Mouse (Mus musculus): ENCODE data around the gene Slc25a21. TPM values are rescaled to one million over a fixed set of nuclear protein-coding genes. Genes with fewer than 3 reads are reported as not detected.

Slc25a21 gene
- polyA plus RNA-seq, 1 experiment from 2014 or later: 1.2 TPM

DNA sequence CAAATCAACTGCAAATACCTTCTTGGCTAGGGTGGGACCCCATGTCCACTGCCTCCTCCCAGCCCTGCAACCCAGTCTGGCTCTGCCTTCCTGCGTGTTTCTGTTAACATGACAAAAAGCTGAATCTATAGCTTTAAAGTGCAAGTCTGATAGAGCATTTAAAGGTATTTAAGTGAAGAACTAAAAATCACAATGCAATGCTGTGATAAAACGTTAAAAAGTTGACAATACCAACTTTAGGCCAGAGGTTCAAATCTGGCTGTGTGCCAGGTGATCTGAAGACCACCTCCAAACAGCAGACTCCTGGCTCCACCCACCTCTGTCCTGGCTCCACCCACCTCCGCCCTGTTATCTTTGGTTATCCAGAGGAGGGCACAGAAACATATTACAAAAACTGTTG lies 98.2 kb downstream of the Slc25a21 start:
- no peaks in the 10 kb centered on the region for H3K36me3 ChIP-seq (ENCODE audit: control insufficient read depth, insufficient read depth, low read length)
- no peaks in the 10 kb centered on the region for H3K4me1 ChIP-seq (replicated peaks; ENCODE audit: control insufficient read depth, insufficient read depth, low read length)
- no peak overlapping the region for H3K4me2 ChIP-seq (replicated peaks; ENCODE audit: low read depth, low read length)
- WGBS: 67% methylated on average over 3 of the region's 3 CpGs
- ATAC-seq (ENCODE audit: low FRiP score) (no peak), DNase-seq (ENCODE audit: low spot score) (no peak)
- H3K27me3 ChIP-seq (ENCODE audit: control insufficient read depth, insufficient read depth, low read length): no peaks in the 10 kb centered on the region
- H3K9ac ChIP-seq (ENCODE audit: low read depth, low read length): no peak overlapping the region
- H3K27ac ChIP-seq (ENCODE audit: low read depth, low read length): no peak overlapping the region
- no peaks in the 10 kb centered on the region for H3K9me3 ChIP-seq (ENCODE audit: control insufficient read depth, low read length)
- H3K4me3 ChIP-seq (ENCODE audit: low read depth, low read length): no peak overlapping the region

DNA sequence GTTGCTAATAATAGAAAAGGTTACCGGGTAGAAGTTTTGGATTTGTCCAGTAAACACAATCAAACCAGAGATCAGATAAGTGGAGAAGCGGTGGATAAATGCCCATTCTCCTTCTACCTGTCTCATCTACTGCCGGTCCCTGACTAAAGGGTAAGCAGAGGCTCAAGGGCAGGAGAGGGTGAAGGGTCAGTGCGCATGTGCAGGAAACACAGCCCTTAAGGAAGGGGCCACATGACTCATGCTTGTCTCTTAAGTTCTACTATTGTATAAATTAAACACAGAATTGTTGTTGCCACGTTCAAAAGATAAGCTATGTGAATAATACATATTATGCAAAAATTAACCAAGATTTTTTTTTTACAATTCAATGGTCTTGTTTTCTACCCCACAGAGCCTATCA lies 98.9 kb downstream of the Slc25a21 start:
- Histone ChIP-seq H3K9ac (ENCODE audit: low read depth, low read length) (no peak overlapping the region), H3K4me1 (replicated peaks; ENCODE audit: control insufficient read depth, insufficient read depth, low read length) (no peaks in the 10 kb centered on the region), H3K9me3 (ENCODE audit: control insufficient read depth, low read length) (no peaks in the 10 kb centered on the region), H3K4me3 (ENCODE audit: low read depth, low read length) (no peak overlapping the region), H3K27me3 (ENCODE audit: control insufficient read depth, insufficient read depth, low read length) (no peaks in the 10 kb centered on the region), H3K27ac (ENCODE audit: low read depth, low read length) (no peak overlapping the region), H3K4me2 (replicated peaks; ENCODE audit: low read depth, low read length) (no peak overlapping the region), H3K36me3 (ENCODE audit: control insufficient read depth, insufficient read depth, low read length) (no peaks in the 10 kb centered on the region)
- DNase-seq (ENCODE audit: low spot score) (no peak), ATAC-seq (ENCODE audit: low FRiP score) (no peak)
- 90% methylated on average over 5 of the region's 5 CpGs for WGBS

DNA sequence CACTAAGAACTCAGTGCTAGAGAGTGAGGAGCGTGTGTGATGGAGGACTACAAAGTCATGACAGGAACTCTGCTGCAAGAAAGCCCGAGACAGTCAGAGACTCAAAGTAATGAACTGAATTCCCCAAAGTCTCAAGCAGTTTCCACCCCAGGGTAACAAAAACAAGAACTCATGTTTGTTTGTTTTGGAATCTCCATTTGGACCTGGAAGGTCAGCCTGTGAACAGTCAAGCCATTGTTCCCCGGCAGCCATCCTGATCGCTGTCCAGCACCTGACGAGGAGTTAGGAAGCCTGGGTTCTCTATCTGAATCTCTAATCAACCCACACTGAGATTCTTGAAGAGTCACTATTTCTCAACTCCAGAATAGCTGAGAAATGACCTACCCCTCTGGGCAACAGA lies 104.2 kb downstream of the Slc25a21 start:
- Histone ChIP-seq H3K27ac (ENCODE audit: low read depth, low read length) (no peak overlapping the region), H3K9ac (ENCODE audit: low read depth, low read length) (no peak overlapping the region), H3K4me2 (replicated peaks; ENCODE audit: low read depth, low read length) (no peak overlapping the region), H3K4me3 (ENCODE audit: low read depth, low read length) (no peak overlapping the region), H3K9me3 (ENCODE audit: control insufficient read depth, low read length) (no peaks in the 10 kb centered on the region), H3K27me3 (ENCODE audit: control insufficient read depth, insufficient read depth, low read length) (no peaks in the 10 kb centered on the region), H3K36me3 (ENCODE audit: control insufficient read depth, insufficient read depth, low read length) (no peaks in the 10 kb centered on the region), H3K4me1 (replicated peaks; ENCODE audit: control insufficient read depth, insufficient read depth, low read length) (no peaks in the 10 kb centered on the region)
- DNase-seq (ENCODE audit: low spot score) (peak; percentile 18), ATAC-seq (ENCODE audit: low FRiP score) (no peak)
- WGBS: 51% methylated on average over 5 of the region's 5 CpGs

DNA sequence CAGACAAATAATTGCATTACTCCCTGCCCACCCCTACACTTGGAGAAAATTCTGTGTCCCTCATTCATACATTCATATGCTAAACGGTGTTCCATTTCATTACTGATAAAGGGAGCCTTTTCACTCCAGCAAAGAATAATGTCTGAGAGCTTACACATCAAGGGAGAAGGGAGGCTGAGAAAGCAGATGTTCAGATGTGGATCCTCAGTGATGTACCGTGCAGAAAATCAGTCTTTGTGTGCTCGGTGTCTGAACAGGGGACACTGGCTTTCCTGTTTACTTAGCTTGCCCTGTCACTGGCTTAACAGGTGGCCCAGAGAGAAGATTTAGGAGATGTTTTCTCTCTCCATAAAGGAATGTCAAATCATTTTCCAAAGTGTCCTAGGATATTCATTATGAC lies 112.8 kb downstream of the Slc25a21 start:
- Histone ChIP-seq H3K27ac (ENCODE audit: low read depth, low read length) (no peak overlapping the region), H3K36me3 (ENCODE audit: control insufficient read depth, insufficient read depth, low read length) (no peaks in the 10 kb centered on the region), H3K9ac (ENCODE audit: low read depth, low read length) (no peak overlapping the region), H3K27me3 (ENCODE audit: control insufficient read depth, insufficient read depth, low read length) (no peaks in the 10 kb centered on the region), H3K4me3 (ENCODE audit: low read depth, low read length) (no peak overlapping the region), H3K9me3 (ENCODE audit: control insufficient read depth, low read length) (no peaks in the 10 kb centered on the region), H3K4me2 (replicated peaks; ENCODE audit: low read depth, low read length) (no peak overlapping the region), H3K4me1 (replicated peaks; ENCODE audit: control insufficient read depth, insufficient read depth, low read length) (no peaks in the 10 kb centered on the region)
- ATAC-seq (ENCODE audit: low FRiP score) (peak; percentile 47; the same call in 1 of the 2 replicates), DNase-seq (ENCODE audit: low spot score) (no peak)
- 19% methylated on average over 3 of the region's 3 CpGs for WGBS

DNA sequence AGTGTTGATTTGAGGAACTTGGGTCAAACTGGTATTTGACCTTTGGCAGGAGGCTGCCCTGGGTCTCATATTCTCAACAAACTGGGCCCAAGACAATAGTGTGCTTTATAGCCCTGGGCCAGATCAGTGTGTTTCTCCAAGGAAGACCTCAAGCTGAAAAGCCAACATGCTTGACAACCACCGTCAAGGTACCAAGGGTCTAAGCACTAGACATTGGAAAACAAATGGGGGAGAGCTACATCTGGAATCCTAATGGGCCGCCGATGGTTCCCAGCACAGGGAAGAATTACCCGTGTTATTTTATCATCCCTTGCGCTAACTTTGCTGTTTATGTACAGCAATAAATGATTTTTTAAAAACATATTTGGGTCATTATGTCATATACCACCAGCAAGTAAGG lies 113.7 kb downstream of the Slc25a21 start:
- Histone ChIP-seq H3K9me3 (ENCODE audit: control insufficient read depth, low read length) (no peaks in the 10 kb centered on the region), H3K27ac (ENCODE audit: low read depth, low read length) (no peak overlapping the region), H3K27me3 (ENCODE audit: control insufficient read depth, insufficient read depth, low read length) (no peaks in the 10 kb centered on the region), H3K4me1 (replicated peaks; ENCODE audit: control insufficient read depth, insufficient read depth, low read length) (no peaks in the 10 kb centered on the region), H3K4me3 (ENCODE audit: low read depth, low read length) (no peak overlapping the region), H3K9ac (ENCODE audit: low read depth, low read length) (no peak overlapping the region), H3K36me3 (ENCODE audit: control insufficient read depth, insufficient read depth, low read length) (no peaks in the 10 kb centered on the region), H3K4me2 (replicated peaks; ENCODE audit: low read depth, low read length) (no peak overlapping the region)
- no peak for DNase-seq (ENCODE audit: low spot score)
- no peak for ATAC-seq (ENCODE audit: low FRiP score)
- 59% methylated on average over 5 of the region's 5 CpGs for WGBS

DNA sequence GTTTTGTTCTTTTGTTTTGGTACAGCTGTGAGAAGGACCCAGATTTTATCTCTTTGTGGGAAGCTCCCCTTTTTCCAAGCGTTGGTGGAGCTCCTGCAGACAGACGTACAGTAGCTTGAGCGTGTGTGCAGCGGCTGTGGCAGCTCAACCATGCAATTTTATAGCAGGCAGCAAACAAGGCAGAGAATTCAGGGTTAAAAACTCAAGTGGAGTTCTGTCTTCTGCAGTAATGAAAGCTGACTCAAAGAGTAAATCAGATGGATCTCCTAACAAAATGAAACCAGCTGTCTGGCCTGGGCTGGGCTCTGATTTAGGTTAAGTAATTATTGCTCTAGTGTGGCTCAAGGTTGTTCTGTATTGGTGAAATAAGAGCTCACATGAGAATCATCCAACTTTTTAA lies 120.7 kb downstream of the Slc25a21 start:
- H3K9me3 ChIP-seq (ENCODE audit: control insufficient read depth, low read length): no peaks in the 10 kb centered on the region
- no peak overlapping the region for H3K27ac ChIP-seq (ENCODE audit: low read depth, low read length)
- no peaks in the 10 kb centered on the region for H3K36me3 ChIP-seq (ENCODE audit: control insufficient read depth, insufficient read depth, low read length)
- no peaks in the 10 kb centered on the region for H3K4me1 ChIP-seq (replicated peaks; ENCODE audit: control insufficient read depth, insufficient read depth, low read length)
- DNase-seq (ENCODE audit: low spot score): peak; percentile 9
- H3K4me2 ChIP-seq (replicated peaks; ENCODE audit: low read depth, low read length): no peak overlapping the region
- WGBS: 63% methylated on average over 4 of the region's 4 CpGs
- no peak overlapping the region for H3K9ac ChIP-seq (ENCODE audit: low read depth, low read length)
- no peak for ATAC-seq (ENCODE audit: low FRiP score)
- no peaks in the 10 kb centered on the region for H3K27me3 ChIP-seq (ENCODE audit: control insufficient read depth, insufficient read depth, low read length)
- H3K4me3 ChIP-seq (ENCODE audit: low read depth, low read length): no peak overlapping the region

DNA sequence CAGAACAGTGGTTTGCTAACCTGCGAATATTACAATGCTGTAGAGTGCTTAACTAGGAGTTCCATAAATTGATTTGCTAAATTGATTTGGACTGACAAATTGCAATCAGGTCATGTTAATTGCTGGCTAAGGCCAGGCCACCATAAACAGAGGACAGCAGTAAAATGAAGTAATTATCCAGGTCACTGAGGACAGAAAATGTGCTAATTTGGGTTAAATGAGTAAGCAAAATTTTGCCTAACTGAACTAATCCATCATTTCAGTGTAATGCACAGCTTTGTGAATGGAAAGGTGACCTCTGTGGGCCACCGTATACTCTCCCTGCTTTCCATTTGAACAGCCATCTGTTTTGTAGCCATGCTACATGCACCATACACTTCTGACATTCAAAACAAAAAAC lies 124.7 kb downstream of the Slc25a21 start:
- no peaks in the 10 kb centered on the region for H3K36me3 ChIP-seq (ENCODE audit: control insufficient read depth, insufficient read depth, low read length)
- no peaks in the 10 kb centered on the region for H3K27me3 ChIP-seq (ENCODE audit: control insufficient read depth, insufficient read depth, low read length)
- ATAC-seq (ENCODE audit: low FRiP score) (no peak), DNase-seq (ENCODE audit: low spot score) (no peak)
- H3K9ac ChIP-seq (ENCODE audit: low read depth, low read length): no peak overlapping the region
- no peak overlapping the region for H3K4me3 ChIP-seq (ENCODE audit: low read depth, low read length)
- H3K27ac ChIP-seq (ENCODE audit: low read depth, low read length): no peak overlapping the region
- H3K4me2 ChIP-seq (replicated peaks; ENCODE audit: low read depth, low read length): no peak overlapping the region
- H3K9me3 ChIP-seq (ENCODE audit: control insufficient read depth, low read length): no peaks in the 10 kb centered on the region
- H3K4me1 ChIP-seq (replicated peaks; ENCODE audit: control insufficient read depth, insufficient read depth, low read length): no peaks in the 10 kb centered on the region
- WGBS: 75% methylated on average over 2 of the region's 2 CpGs

DNA sequence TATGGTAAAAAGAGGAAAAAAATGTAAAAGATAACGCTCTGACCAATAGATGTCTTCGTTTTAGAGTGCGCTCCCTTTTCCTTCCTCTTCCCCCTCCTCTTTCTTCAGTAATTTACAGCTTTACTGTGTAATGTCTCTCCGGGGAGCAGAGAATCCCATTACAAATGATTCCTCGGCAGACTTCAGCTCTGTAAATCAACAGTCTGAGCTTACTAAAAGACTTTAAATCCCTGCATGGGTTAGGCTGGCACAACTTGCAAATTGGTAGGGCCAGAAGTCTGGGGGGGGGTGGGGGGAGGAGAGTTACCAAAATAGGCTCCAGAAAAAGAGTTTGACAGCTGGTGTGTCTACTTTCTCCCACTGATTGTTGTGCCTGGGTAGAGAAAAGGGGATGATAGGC lies 128.7 kb downstream of the Slc25a21 start:
- WGBS: 39% methylated on average over 5 of the region's 5 CpGs
- H3K9ac ChIP-seq (ENCODE audit: low read depth, low read length): no peak overlapping the region
- DNase-seq (ENCODE audit: low spot score) (no peak), ATAC-seq (ENCODE audit: low FRiP score) (no peak)
- H3K27ac ChIP-seq (ENCODE audit: low read depth, low read length): no peak overlapping the region
- no peaks in the 10 kb centered on the region for H3K9me3 ChIP-seq (ENCODE audit: control insufficient read depth, low read length)
- H3K36me3 ChIP-seq (ENCODE audit: control insufficient read depth, insufficient read depth, low read length): no peaks in the 10 kb centered on the region
- H3K4me1 ChIP-seq (replicated peaks; ENCODE audit: control insufficient read depth, insufficient read depth, low read length): no peaks in the 10 kb centered on the region
- H3K4me2 ChIP-seq (replicated peaks; ENCODE audit: low read depth, low read length): no peak overlapping the region
- H3K27me3 ChIP-seq (ENCODE audit: control insufficient read depth, insufficient read depth, low read length): no peaks in the 10 kb centered on the region
- no peak overlapping the region for H3K4me3 ChIP-seq (ENCODE audit: low read depth, low read length)

DNA sequence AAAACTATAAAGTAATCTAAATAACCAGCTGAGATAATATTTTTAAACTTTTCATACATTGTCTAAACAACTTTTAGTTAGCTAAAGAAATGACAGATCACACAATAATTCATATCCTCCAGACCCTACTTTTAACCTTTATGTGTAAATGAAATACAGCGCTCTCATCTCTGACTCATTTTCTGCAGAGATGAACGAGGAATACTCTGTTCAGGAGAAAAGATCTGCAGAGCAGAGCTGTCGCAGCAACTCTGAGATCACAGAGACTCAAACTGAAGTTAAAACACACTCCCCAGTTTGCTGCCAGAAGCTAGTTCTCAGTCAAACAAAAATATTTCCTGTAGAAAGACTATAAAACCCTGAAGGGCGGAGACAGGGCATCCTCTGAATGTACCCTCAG lies 177.5 kb downstream of the Slc25a21 start:
- ATAC-seq (ENCODE audit: low FRiP score): no peak
- no peak for DNase-seq (ENCODE audit: low spot score)
- H3K36me3 ChIP-seq (ENCODE audit: control insufficient read depth, insufficient read depth, low read length): no peaks in the 10 kb centered on the region

More for the DNA sequence above, 177.5 kb downstream of the Slc25a21 start:
- H3K9ac ChIP-seq (ENCODE audit: low read depth, low read length): no peak overlapping the region
- no peaks in the 10 kb centered on the region for H3K27me3 ChIP-seq (ENCODE audit: control insufficient read depth, insufficient read depth, low read length)
- WGBS: 91% methylated on average over 4 of the region's 4 CpGs
- H3K27ac ChIP-seq (ENCODE audit: low read depth, low read length): no peak overlapping the region
- no peak overlapping the region for H3K4me2 ChIP-seq (replicated peaks; ENCODE audit: low read depth, low read length)
- H3K9me3 ChIP-seq (ENCODE audit: control insufficient read depth, low read length): no peaks in the 10 kb centered on the region
- no peak overlapping the region for H3K4me3 ChIP-seq (ENCODE audit: low read depth, low read length)
- no peaks in the 10 kb centered on the region for H3K4me1 ChIP-seq (replicated peaks; ENCODE audit: control insufficient read depth, insufficient read depth, low read length)

Measured in hindbrain, embryonic 11.5 days (tissue).